Mouse (Mus musculus) adrenal gland, adult 8-10 months (tissue): ENCODE measurements at regions not wholly inside any gene's neighbourhood (a gene's known extent, or its start where the extent isn't known, plus 50 kb on each side); places are given as distances from the start of the nearest gene placed in this dataset.
A peak's percentile ranks its signal among the peaks of the same experiment; 100 is the strongest.

Source experiments
- DNase-seq: peaks from one replicate; pipeline ENCODE4 v3.0.0; 2022

DNA sequence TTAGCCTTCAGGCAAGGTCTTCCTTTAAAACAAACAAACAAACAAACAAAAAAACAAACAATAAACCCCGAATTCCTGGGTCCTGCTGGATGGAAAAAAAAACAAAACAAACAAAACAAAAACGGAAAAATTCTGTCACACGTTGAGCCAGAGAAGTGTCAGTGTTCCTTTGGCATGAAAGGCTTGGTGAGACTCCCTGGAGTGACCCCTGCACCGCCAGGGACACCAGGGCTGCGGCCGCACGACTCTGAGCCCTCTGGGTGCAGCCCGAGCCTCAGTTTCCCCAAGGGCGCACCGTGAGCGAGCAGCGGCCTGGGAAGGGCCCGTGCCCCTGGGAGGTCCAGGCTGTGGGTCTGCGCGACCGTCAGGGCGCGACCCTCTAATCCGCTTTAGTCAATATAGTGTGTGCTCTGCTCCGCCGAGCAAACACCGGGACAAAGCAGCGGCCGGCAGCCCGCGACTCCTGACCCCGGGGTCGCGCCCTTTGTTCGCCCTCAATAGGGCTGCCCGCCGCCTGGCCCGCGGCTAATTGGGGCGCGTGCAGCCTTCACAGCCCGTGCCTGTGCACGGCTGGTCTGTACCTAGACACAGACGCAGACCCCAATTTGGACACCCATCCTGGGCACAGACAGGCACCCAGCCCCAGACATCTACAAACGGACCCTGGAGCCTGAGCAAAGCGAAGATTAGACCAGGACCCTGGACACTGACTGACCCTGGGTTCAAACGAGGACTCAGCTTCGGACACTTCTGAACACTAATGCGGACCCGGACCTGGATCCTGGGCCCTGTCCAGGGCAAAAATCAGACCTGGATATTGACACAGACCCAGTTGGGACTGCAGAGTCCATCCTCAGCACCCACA lies 74.0 kb upstream of the Ppara start:
- no peak for DNase-seq

DNA sequence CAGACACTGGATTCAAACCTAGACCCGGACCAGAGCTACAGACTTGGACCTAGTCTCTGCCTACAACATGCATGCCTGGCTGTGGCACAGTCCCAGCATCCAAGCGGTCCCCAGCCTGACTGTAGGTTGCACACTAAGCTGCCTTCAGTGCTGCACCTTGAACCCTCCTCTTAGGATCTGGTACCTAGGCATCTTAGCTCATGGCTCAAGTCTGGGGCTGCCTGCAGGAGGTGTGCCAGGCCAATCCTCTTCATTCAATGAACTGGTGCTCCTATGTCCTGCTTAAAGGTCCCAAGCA lies 73.4 kb upstream of the Ppara start:
- DNase-seq = no peak

GRCm38 (mm10) chr15:85661771-85662170 lies 73.0 kb upstream of the Ppara start:
- DNase-seq = no peak

DNA sequence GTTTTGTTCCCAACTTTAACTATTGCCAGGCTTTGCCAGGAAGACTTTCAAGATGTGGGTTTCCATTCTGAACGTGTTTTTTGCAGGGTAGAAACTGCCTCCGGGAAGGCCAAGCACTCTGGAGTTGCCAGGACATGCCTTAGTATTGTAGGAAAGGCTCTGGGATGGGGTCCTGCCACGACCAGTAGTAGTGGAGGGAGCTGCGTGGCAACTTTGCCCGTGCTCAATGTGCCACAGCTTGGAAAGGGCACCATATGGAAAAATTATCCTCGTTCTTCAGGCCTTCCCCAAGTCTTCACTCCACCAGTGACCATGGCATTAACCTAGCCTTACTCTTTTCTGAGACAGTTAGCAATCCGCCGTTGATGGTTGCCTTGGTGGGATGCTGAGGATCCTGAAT lies 72.5 kb upstream of the Ppara start:
- no peak for DNase-seq

DNA sequence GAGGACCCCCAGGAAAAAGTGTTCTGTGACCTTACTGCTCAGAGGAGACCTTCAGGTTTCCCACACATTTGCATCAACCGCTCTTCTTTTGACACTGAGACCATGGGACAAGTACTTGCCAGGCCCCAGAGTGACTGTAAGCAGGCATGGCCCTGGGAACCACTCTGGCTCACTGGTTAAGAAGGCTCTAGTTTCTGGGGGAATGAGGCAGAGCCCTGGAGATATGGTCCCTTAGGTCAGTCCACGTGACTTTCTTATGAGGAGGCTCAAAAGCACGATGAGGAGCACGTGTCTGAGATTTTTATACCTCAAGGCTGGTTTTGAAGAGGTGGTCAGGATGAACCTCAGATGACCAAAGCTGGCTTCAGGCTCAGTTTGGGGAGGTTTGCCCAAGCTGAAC lies 72.1 kb upstream of the Ppara start:
- DNase-seq = no peak

DNA sequence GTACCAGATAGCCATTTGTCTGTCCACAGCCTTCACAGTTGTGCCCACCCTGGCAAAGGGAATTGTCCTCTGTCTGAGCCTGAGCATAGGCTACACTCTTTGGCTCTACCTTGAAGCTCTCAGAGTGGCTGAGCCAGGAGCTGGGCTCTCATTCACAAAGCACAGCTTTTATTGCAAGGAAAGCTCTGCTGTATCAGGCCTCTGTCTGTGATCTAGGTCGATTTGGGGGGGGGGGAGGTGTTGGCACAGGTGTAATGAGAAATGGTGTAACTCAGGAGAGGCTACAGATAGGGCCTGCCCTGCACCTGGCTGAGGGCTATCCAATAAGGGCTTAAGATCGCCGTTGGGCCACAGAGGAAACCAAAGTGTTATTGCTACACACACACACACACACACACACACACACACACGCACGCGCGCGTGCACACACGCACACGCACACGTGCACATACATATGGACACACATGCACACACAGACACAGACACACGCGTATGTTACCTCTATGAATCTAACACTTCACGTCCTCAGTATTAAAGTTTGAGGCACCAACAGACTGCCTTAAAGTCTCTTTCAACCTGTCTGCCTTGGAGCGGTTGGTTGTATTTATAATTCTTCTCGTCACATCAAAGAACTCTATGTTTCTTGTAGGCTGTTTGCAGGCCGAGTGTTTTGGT lies 70.9 kb upstream of the Ppara start:
- DNase-seq = no peak

DNA sequence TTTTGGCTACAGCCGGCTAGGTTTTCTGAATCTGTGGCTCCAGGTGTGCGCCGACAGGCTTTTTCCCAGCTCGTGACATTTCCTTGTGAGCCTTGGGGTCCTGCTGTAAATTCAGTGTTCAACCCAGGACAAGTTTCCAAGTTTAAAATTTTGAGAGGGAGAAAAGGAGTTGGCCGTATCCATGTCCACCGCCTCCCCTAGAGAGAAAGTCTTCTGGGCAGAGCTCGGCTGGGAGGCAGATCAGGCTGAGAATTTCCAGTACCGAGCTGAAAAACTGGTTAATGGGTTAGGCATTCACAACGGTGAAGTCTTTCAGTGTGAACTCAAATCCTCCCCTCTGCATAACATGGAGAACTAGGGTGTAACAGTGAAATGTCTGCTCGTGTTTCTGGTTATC lies 70.4 kb upstream of the Ppara start:
- DNase-seq = no peak

GRCm38 (mm10) chr15:85665181-85665821 lies 69.5 kb upstream of the Ppara start:
- DNase-seq = no peak

- DNase-seq = no peak
Observed at GRCm38 (mm10) chr15:85666496-85666895, 68.3 kb upstream of the Ppara start.

DNA sequence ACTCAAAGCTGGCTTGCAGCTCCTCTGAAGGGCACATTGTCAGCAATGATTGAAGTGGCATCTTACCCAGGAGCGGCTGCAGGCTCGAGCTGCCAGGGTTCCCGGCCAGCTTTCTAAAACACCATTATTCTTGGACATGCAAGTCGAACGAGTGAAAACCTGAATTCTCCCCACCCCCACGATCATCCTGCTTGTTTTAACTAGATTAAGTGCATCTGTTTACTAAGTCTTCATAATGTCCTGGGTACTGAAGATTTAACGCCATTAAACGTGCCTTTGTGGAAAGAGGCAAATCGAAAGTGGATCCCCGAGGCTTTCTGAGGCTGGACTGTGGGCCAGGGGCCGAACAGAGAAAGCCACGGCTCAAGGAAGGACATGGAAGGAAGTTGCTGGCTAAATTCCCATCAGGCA lies 67.4 kb upstream of the Ppara start:
- DNase-seq = peak; percentile 55

DNA sequence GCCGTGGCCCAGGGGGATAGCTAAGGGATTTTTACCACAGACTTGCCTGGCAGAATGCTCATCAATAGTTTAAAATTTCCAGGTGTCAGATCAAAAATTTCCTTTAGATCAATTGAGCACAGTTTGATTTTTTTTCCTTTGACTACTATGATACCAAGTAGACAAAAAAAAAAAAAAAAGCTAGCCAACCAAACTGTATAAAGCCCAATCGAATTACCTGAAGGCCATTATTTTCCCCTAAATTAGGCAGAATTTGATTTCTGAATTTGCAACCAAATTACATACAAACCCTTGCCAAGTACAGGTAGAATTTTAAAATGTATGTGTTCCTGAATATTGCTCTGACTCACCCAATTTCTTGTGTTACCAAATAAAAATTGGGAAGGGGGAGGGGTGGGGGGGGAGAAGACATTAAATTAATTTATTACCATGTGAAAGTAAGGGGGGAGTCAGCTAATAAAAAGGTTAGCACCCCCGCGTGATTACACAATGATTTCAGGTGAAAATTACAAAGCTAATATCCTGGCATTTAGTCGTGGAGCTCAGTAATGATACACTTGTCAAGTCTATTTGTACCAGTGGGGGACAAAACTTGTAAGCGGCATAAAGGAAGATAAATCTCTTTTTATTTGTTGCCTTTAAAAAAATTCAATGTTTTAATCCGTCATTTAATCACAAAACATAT lies 66.7 kb upstream of the Ppara start:
- no peak for DNase-seq

GRCm38 (mm10) chr15:85668871-85669651 lies 65.7 kb upstream of the Ppara start:
- no peak for DNase-seq

DNA sequence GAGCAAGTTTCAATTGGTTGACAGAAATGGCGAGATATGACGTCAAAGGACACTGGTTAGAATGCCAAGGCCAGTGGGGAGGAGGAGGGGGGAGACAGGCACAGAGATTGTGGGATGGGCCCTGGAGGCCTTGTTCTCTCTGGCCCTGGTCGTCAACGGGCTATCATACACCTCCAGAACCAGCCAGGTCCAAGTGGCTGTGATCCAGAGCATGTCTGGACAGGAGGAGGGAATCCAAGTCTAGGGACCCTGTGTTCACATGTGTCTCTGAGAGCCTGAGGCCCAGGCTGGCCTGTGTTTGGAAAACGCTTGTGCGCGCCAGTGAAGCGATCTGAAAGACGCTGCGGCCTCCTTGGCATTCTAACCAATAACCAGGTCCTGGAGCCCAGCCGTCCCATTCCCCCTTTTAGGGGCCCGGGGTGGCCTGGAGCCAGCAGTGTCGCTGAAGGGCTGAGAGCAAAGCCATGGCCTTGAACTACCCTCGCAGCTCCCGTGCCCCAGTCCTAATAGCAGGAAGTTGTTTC lies 65.1 kb upstream of the Ppara start:
- peak; percentile 95 for DNase-seq

DNA sequence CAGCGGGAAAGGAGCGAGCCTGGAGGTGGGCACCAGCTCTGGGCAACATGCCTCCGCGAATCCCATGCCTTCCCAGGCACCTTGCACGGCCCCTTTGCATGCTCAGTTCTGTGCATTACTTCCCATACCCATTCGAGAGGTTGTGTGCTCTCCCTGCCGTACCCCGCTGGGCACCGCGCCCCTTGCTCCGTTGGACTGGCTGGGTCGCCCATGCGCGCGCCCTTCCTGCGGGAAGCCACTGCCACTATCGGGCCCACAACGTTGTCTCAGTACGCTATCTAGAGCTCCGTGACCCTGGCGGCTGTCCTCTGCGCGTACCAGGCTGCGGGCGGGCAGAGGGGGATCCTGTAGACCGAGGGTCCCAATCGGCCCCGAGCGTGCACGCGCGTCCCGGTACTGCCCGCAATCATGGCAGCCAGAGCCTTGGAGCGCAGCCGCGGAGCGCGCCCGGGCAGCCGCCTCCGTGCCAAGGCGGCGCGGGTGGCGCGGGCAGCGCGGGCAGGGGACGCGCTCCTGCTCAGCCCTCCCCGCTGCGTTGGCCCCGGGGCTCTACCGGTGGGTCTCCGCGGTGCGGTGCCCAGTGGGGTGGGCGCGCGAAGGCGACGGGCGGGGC lies 64.5 kb upstream of the Ppara start:
- no peak for DNase-seq

DNA sequence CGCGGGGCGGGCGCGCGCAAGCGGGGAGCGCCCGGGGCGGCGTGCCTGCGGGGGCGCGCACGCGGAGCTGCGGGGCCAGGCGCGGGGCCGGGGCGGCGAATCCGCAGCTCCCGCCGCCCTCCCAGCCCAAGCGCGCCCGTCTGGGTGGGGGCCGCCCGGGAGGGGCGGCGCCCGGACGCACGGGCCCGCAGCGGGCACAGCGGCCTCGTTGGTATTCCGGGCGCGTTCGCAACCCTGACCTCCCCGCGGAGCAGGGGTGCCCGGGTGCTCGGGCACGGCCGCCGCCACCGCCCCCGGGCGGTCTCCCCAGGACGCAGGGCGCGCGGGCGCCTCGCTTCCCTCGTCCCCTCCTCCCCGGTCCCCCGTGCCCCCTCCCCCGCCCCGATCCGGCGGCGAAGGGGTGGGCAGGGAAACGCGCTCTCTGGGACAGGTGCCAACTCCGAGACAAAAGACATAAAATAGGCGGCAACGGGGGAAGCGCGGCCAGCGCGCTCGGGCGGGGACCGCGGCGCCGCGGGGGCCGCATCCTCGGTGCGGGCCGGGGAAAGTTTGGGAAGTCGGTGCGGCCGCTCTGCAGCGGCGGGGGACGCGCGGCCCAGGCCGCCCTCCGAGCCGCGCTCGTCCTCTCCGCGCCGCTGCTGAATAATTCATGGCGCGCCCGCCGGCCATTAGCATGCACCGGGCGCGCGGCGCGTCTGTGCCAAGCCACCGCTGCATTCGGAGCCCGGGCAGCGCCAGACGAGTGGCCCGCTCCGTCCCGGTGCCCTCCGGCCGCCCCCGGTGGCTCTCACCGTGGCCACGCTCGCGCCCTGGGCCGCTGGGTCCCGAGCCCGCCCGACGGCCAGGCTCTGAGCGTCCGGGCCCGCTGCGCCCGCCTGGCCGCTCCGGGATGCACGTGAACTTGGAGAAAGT lies 63.7 kb upstream of the Ppara start:
- peak; percentile 87 for DNase-seq

GRCm38 (mm10) chr15:85671701-85672191 lies 63.0 kb upstream of the Ppara start:
- DNase-seq = no peak

- no peak for DNase-seq
Observed at GRCm38 (mm10) chr15:85672376-85672775, 62.4 kb upstream of the Ppara start.

DNA sequence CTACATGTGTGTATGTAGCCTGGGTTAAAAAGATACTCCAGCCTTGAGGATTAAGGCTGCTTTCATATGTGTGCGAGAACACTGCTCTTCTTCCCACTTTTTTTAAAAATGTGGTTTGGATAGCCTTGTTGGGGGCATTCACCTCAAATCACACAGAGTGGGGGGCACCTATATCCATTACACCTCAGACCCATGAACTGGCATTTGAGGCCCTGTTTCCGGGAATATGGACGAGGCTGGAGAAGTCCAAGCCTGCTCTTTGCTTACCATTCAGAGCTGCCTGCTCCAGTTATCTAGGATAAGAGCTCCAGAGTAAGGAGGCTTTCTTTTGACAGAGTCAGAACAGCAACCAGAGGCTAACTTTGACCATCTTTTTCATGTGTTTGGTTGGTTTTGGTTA lies 61.9 kb upstream of the Ppara start:
- no peak for DNase-seq

- DNase-seq = no peak
Observed at GRCm38 (mm10) chr15:85673506-85673905, 61.3 kb upstream of the Ppara start.
